Mouse (Mus musculus) embryonic fibroblast, embryonic 13.5 days (primary cell): ENCODE data around the gene Gm525.

Source experiments
- CTCF ChIP-seq: IDR thresholded peaks from 2 replicates; pipeline ENCODE4 v1.5.1; 2011; ENCODE audit warnings: mild to moderate bottlenecking, control low read depth, low read length, moderate library complexity, borderline replicate concordance; ENCODE audit not compliant: insufficient read depth
- POLR2A ChIP-seq: IDR thresholded peaks from 2 replicates; pipeline ENCODE4 v1.6.1; 2011; ENCODE audit warnings: low read depth, mild to moderate bottlenecking, control low read depth, low read length, moderate library complexity

DNA sequence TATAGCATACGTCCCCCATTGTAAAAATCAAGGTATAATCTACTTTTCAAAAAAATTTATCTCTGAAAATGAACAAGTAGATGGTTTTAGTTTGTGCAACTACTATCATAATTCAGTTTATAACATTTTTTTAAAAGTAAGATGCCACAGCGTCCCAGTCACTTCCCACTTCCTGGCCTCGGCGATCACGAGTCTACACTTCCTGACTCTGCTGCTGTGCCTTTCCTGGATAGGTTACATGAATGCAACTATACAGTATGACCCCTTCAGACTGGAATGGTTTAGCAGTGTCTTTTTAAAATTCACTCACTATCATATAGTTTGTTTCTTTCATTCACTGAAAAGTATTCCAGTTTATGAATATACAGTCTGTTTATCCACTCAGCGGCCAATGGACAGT, 21.9 kb upstream of the Gm525 start:
- TF ChIP-seq POLR2A (no peak), CTCF (no peak)
